Mouse (Mus musculus): ENCODE measurements around the gene Gemin6.

- TF ChIP-seq CTCF (IDR thresholded peaks at IDR 0.05; ENCODE audit: borderline replicate concordance, insufficient read depth, low read length) (no peak), POLR2A (IDR thresholded peaks at IDR 0.05; ENCODE audit: low read depth, low read length) (no peak)
Measured at GRCm38 (mm10) chr17:80236805-80237204, 12.6 kb downstream of the Gemin6 start.
